In the genomic region with DNA sequence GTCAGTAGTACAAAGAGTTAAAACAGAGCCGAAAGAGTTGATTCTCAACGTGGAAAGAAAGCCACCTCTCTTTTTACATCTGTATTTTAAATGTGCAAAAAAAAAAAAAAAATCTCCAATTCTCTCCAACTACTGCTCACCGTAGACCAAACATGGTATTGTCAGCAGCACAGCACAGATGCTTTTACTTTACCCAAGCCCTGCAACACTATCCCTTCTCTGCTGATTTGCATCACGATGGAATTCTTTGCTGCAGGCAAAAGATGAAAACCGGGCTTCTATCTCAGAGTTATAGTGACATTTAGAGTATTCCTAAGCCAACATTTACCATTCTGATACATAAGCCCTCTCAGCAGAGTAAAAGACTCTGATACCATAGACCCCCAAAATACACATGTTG, we compare ENCODE assay signal across 29 mouse cellular contexts. TPM values are rescaled to one million over a fixed set of nuclear protein-coding genes. Genes with fewer than 3 reads are reported as not detected.
"Had no signal": no experiment of that assay in that cellular context is flagged by ENCODE, and none has a peak within 500 bp of the region (broad histone marks: within the 10 kb centered on the region; RNA-seq: fewer than 3 reads in every experiment).

No protein-coding gene starts in this region.

- H3K27me3 ChIP-seq: embryonic facial prominence, embryonic 15.5 days; forebrain, embryonic 12.5 days; forebrain, embryonic 13.5 days; forebrain, embryonic 15.5 days; heart, embryonic 12.5 days had no signal

- H3K4me3 ChIP-seq: embryonic facial prominence, embryonic 15.5 days; erythroblast, embryonic 14.5 days; forebrain, embryonic 10.5 days; forebrain, embryonic 12.5 days; forebrain, embryonic 13.5 days; forebrain, embryonic 15.5 days; gastrocnemius, adult 2 months; heart, adult 2 months; heart, embryonic 10.5 days; heart, embryonic 12.5 days had no signal

- H3K9ac ChIP-seq: embryonic facial prominence, embryonic 15.5 days; forebrain, embryonic 12.5 days; forebrain, embryonic 13.5 days; forebrain, embryonic 15.5 days; forebrain, postnatal 0 days; heart, embryonic 12.5 days had no signal

- H3K4me2 ChIP-seq: embryonic facial prominence, embryonic 15.5 days; forebrain, embryonic 12.5 days; forebrain, embryonic 13.5 days; forebrain, embryonic 15.5 days; heart, embryonic 11.5 days; heart, embryonic 12.5 days had no signal

- H3K27ac ChIP-seq: embryonic facial prominence, embryonic 15.5 days; forebrain, embryonic 10.5 days; forebrain, embryonic 12.5 days; forebrain, embryonic 13.5 days; forebrain, embryonic 15.5 days; gastrocnemius, adult 2 months; heart, adult 2 months; heart, embryonic 10.5 days had no signal

- DNase-seq: cerebellum, adult 18-20 months; cerebellum, adult 8-10 months; cerebellum, adult 9-10 months; cerebellum, adult 9-11 months; cerebellum, postnatal 10 days; cerebellum, postnatal 14 days; cerebellum, postnatal 25 days; cerebellum, postnatal 36 days; embryo, embryonic 11 days; forebrain, postnatal 0 days; gastrocnemius, adult 2 months; gastrocnemius, postnatal 10 days; gastrocnemius, postnatal 14 days; gastrocnemius, postnatal 25 days; gastrocnemius, postnatal 36 days; heart, adult 11 months; heart, adult 18-20 months; heart, adult 2 months had no signal

- ATAC-seq: forebrain, embryonic 13.5 days; forebrain, embryonic 14.5 days; forebrain, embryonic 15.5 days; forebrain, embryonic 16.5 days; forebrain, postnatal 0 days had no signal

- H3K9me3 ChIP-seq: embryonic facial prominence, embryonic 15.5 days; forebrain, embryonic 10.5 days; forebrain, embryonic 12.5 days; forebrain, embryonic 13.5 days; forebrain, embryonic 15.5 days; heart, embryonic 10.5 days; heart, embryonic 12.5 days had no signal

- H3K36me3 ChIP-seq: embryonic facial prominence, embryonic 15.5 days; forebrain, embryonic 10.5 days; forebrain, embryonic 12.5 days; forebrain, embryonic 15.5 days; heart, embryonic 10.5 days; heart, embryonic 12.5 days had no signal

RNA-seq across cellular contexts. Expression of a gene that starts 5.4 kb away (rescaled TPM):
- polyA plus RNA-seq: erythroblast, embryonic 14.5 days had no signal
